Mouse (Mus musculus): ENCODE measurements at regions not wholly inside any gene's neighbourhood (a gene's known extent, or its start where the extent isn't known, plus 50 kb on each side); places are given as distances from the start of the nearest gene placed in this dataset.
"Not testable (repeated sequence)": the region's sequence is repeated elsewhere in the genome, so short reads cannot be mapped to it uniquely, and the experiment has no call there.

DNA sequence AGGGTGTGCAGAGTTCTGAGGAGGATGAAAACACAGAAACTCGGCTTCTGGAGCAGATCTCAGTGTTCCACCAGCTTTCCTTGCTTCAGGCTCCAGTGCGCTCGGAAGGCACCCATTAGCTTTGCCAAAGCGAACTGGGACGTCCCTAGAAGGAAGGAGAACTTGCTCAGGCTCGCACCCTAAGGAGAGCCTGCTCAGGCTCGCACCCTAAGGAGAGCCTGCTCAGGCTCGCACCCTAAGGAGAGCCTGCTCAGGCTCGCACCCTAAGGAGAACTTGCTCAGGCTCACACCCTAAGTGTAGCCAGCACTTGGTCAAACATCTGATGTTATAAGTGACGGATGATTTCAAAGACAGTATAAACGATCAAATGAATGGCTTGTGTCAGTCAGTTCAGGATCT, 74.9 kb upstream of the Ptgfr start:
- TF ChIP-seq CTCF, EP300 (IDR thresholded peaks at IDR 0.05; ENCODE audit: low read depth): not testable (repeated sequence)

All from liver, postnatal 0 days (tissue).